Mouse (Mus musculus): ENCODE data around the gene Epn3. TPM values are rescaled to one million over a fixed set of nuclear protein-coding genes. Genes with fewer than 3 reads are reported as not detected.

The Epn3 gene
- polyA plus RNA-seq (2014; fragmentation: Nextera tagmentation; extraction: Ambion mirVana): 0.80 and 1.3 TPM in 2 replicates

- Histone ChIP-seq H3K4me2 (replicated peaks; ENCODE audit: low read depth, low read length) (peak within 1 kb of the TSS; percentile 56), H3K27ac (ENCODE audit: low read depth, low read length) (no peak within 1 kb of the TSS), H3K9ac (ENCODE audit: low read depth, low read length) (peak within 1 kb of the TSS; percentile 49; the same call in 1 of the 2 replicates), H3K9me3 (ENCODE audit: control insufficient read depth, low read length) (no peaks in the 10 kb centered on the region), H3K27me3 (ENCODE audit: control insufficient read depth, insufficient read depth, low read length) (peaks cover 15% of the 10 kb centered on the region), H3K4me3 (ENCODE audit: low read depth, low read length) (peak within 1 kb of the TSS; percentile 26), H3K36me3 (ENCODE audit: control insufficient read depth, insufficient read depth, low read length) (no peaks in the 10 kb centered on the region), H3K4me1 (replicated peaks; ENCODE audit: control insufficient read depth, insufficient read depth, low read length) (peaks cover 10% of the 10 kb centered on the region)
- ATAC-seq (ENCODE audit: low FRiP score): 0 out of 2 replicates have a peak, but pooled peaks have one; percentile 30
- WGBS: under 1% methylated on average over 21 of the region's 26 CpGs
- peak; percentile 52 for DNase-seq (ENCODE audit: low spot score)
Observed at GRCm38 (mm10) chr11:94499661-94500152, at the start of gene Epn3. Gene Epn3 (minus strand): TSS chr11:94499974.

- Histone ChIP-seq H3K4me3 (ENCODE audit: low read depth, low read length) (peak within 1 kb of the TSS; percentile 55), H3K9ac (ENCODE audit: low read depth, low read length) (peak within 1 kb of the TSS; percentile 77), H3K4me2 (replicated peaks; ENCODE audit: low read depth, low read length) (peak within 1 kb of the TSS; percentile 65), H3K27me3 (ENCODE audit: control insufficient read depth, insufficient read depth, low read length) (no peaks in the 10 kb centered on the region), H3K27ac (ENCODE audit: low read depth, low read length) (peak within 1 kb of the TSS; percentile 58; the same call in 1 of the 2 replicates), H3K9me3 (ENCODE audit: control insufficient read depth, low read length) (no peaks in the 10 kb centered on the region), H3K36me3 (ENCODE audit: control insufficient read depth, insufficient read depth, low read length) (no peaks in the 10 kb centered on the region), H3K4me1 (replicated peaks; ENCODE audit: control insufficient read depth, insufficient read depth, low read length) (peaks cover 4% of the 10 kb centered on the region; the same call in 1 of the 2 replicates)
- peak; percentile 90 for ATAC-seq (ENCODE audit: low FRiP score)
- WGBS: 4% methylated on average over 49 of the region's 49 CpGs
- peak; percentile 96 for DNase-seq (ENCODE audit: low spot score)
Observed at GRCm38 (mm10) chr11:94548888-94549690, 49.3 kb upstream of the Epn3 start, which contains the start of gene Rsad1. Gene Rsad1 (minus strand): TSS chr11:94549255.

GRCm38 (mm10) chr11:94548041-94548784 lies 48.4 kb upstream of the Epn3 start:
- peak; percentile 41; the same call in 1 of the 2 replicates for ATAC-seq (ENCODE audit: low FRiP score)
- DNase-seq (ENCODE audit: low spot score): no peak

GRCm38 (mm10) chr11:94547271-94547670 lies 47.5 kb upstream of the Epn3 start:
- ATAC-seq (ENCODE audit: low FRiP score) (no peak), DNase-seq (ENCODE audit: low spot score) (no peak)
- no peaks in the 10 kb centered on the region for H3K36me3 ChIP-seq (ENCODE audit: control insufficient read depth, insufficient read depth, low read length)
- H3K9ac ChIP-seq (ENCODE audit: low read depth, low read length): no peak overlapping the region
- peaks cover 4% of the 10 kb centered on the region; the same call in 1 of the 2 replicates for H3K4me1 ChIP-seq (replicated peaks; ENCODE audit: control insufficient read depth, insufficient read depth, low read length)
- H3K4me2 ChIP-seq (replicated peaks; ENCODE audit: low read depth, low read length): no peak overlapping the region
- no peaks in the 10 kb centered on the region for H3K9me3 ChIP-seq (ENCODE audit: control insufficient read depth, low read length)
- H3K4me3 ChIP-seq (ENCODE audit: low read depth, low read length): no peak overlapping the region
- H3K27me3 ChIP-seq (ENCODE audit: control insufficient read depth, insufficient read depth, low read length): no peaks in the 10 kb centered on the region
- WGBS: 88% methylated on average over 6 of the region's 6 CpGs
- H3K27ac ChIP-seq (ENCODE audit: low read depth, low read length): no peak overlapping the region; the same call in 1 of the 2 replicates

More at GRCm38 (mm10) chr11:94548041-94548784, 48.4 kb upstream of the Epn3 start:
- no peak overlapping the region for H3K27ac ChIP-seq (ENCODE audit: low read depth, low read length)
- H3K4me2 ChIP-seq (replicated peaks; ENCODE audit: low read depth, low read length): peak overlapping the region; percentile 65
- H3K9ac ChIP-seq (ENCODE audit: low read depth, low read length): peak overlapping the region; percentile 77
- peaks cover 4% of the 10 kb centered on the region; the same call in 1 of the 2 replicates for H3K4me1 ChIP-seq (replicated peaks; ENCODE audit: control insufficient read depth, insufficient read depth, low read length)
- peak overlapping the region; percentile 55 for H3K4me3 ChIP-seq (ENCODE audit: low read depth, low read length)
- 12% methylated on average over 24 of the region's 24 CpGs for WGBS
- H3K36me3 ChIP-seq (ENCODE audit: control insufficient read depth, insufficient read depth, low read length): no peaks in the 10 kb centered on the region
- H3K27me3 ChIP-seq (ENCODE audit: control insufficient read depth, insufficient read depth, low read length): no peaks in the 10 kb centered on the region
- no peaks in the 10 kb centered on the region for H3K9me3 ChIP-seq (ENCODE audit: control insufficient read depth, low read length)

GRCm38 (mm10) chr11:94546381-94546780 lies 46.6 kb upstream of the Epn3 start:
- H3K36me3 ChIP-seq (ENCODE audit: control insufficient read depth, insufficient read depth, low read length): no peaks in the 10 kb centered on the region
- H3K9ac ChIP-seq (ENCODE audit: low read depth, low read length): no peak overlapping the region
- no peak overlapping the region for H3K4me3 ChIP-seq (ENCODE audit: low read depth, low read length)
- no peaks in the 10 kb centered on the region for H3K9me3 ChIP-seq (ENCODE audit: control insufficient read depth, low read length)
- H3K27me3 ChIP-seq (ENCODE audit: control insufficient read depth, insufficient read depth, low read length): no peaks in the 10 kb centered on the region
- ATAC-seq (ENCODE audit: low FRiP score) (no peak), DNase-seq (ENCODE audit: low spot score) (no peak)
- no peak overlapping the region for H3K4me2 ChIP-seq (replicated peaks; ENCODE audit: low read depth, low read length)
- no peak overlapping the region for H3K27ac ChIP-seq (ENCODE audit: low read depth, low read length)
- 100% methylated on average over 5 of the region's 5 CpGs for WGBS
- peaks cover 4% of the 10 kb centered on the region; the same call in 1 of the 2 replicates for H3K4me1 ChIP-seq (replicated peaks; ENCODE audit: control insufficient read depth, insufficient read depth, low read length)

- WGBS: 55% methylated on average over 18 of the region's 18 CpGs
- ATAC-seq (ENCODE audit: low FRiP score) (no peak), DNase-seq (ENCODE audit: low spot score) (peak; percentile 32)
- Histone ChIP-seq H3K27me3 (ENCODE audit: control insufficient read depth, insufficient read depth, low read length) (no peaks in the 10 kb centered on the region), H3K4me3 (ENCODE audit: low read depth, low read length) (no peak overlapping the region), H3K9me3 (ENCODE audit: control insufficient read depth, low read length) (no peaks in the 10 kb centered on the region), H3K4me2 (replicated peaks; ENCODE audit: low read depth, low read length) (peak overlapping the region; percentile 17), H3K36me3 (ENCODE audit: control insufficient read depth, insufficient read depth, low read length) (no peaks in the 10 kb centered on the region), H3K9ac (ENCODE audit: low read depth, low read length) (no peak overlapping the region), H3K27ac (ENCODE audit: low read depth, low read length) (no peak overlapping the region), H3K4me1 (replicated peaks; ENCODE audit: control insufficient read depth, insufficient read depth, low read length) (peaks cover 4% of the 10 kb centered on the region; the same call in 1 of the 2 replicates)
Observed at GRCm38 (mm10) chr11:94544422-94544821, 44.6 kb upstream of the Epn3 start.

GRCm38 (mm10) chr11:94543932-94544331 lies 44.2 kb upstream of the Epn3 start:
- no peak overlapping the region for H3K27ac ChIP-seq (ENCODE audit: low read depth, low read length)
- peak; percentile 83 for DNase-seq (ENCODE audit: low spot score)
- no peak overlapping the region for H3K4me3 ChIP-seq (ENCODE audit: low read depth, low read length)
- no peak overlapping the region for H3K9ac ChIP-seq (ENCODE audit: low read depth, low read length)
- H3K36me3 ChIP-seq (ENCODE audit: control insufficient read depth, insufficient read depth, low read length): no peaks in the 10 kb centered on the region
- H3K4me1 ChIP-seq (replicated peaks; ENCODE audit: control insufficient read depth, insufficient read depth, low read length): peaks cover 4% of the 10 kb centered on the region; the same call in 1 of the 2 replicates
- 0 out of 2 replicates have a peak overlapping the region, but pooled peaks have one; percentile 17 for H3K4me2 ChIP-seq (replicated peaks; ENCODE audit: low read depth, low read length)
- no peaks in the 10 kb centered on the region for H3K9me3 ChIP-seq (ENCODE audit: control insufficient read depth, low read length)
- no peak for ATAC-seq (ENCODE audit: low FRiP score)
- 45% methylated on average over 9 of the region's 9 CpGs for WGBS
- H3K27me3 ChIP-seq (ENCODE audit: control insufficient read depth, insufficient read depth, low read length): no peaks in the 10 kb centered on the region

- Histone ChIP-seq H3K9ac (ENCODE audit: low read depth, low read length) (no peak overlapping the region), H3K4me3 (ENCODE audit: low read depth, low read length) (no peak overlapping the region), H3K36me3 (ENCODE audit: control insufficient read depth, insufficient read depth, low read length) (no peaks in the 10 kb centered on the region), H3K4me1 (replicated peaks; ENCODE audit: control insufficient read depth, insufficient read depth, low read length) (peaks cover 4% of the 10 kb centered on the region; the same call in 1 of the 2 replicates), H3K27me3 (ENCODE audit: control insufficient read depth, insufficient read depth, low read length) (no peaks in the 10 kb centered on the region), H3K4me2 (replicated peaks; ENCODE audit: low read depth, low read length) (no peak overlapping the region), H3K27ac (ENCODE audit: low read depth, low read length) (no peak overlapping the region), H3K9me3 (ENCODE audit: control insufficient read depth, low read length) (no peaks in the 10 kb centered on the region)
- ATAC-seq (ENCODE audit: low FRiP score) (no peak), DNase-seq (ENCODE audit: low spot score) (no peak)
- WGBS: 83% methylated on average over 12 of the region's 12 CpGs
Observed at GRCm38 (mm10) chr11:94543344-94543743, 43.6 kb upstream of the Epn3 start.
